Mouse (Mus musculus) adrenal gland, postnatal 25 days (tissue): ENCODE measurements at regions not wholly inside any gene's neighbourhood (a gene's known extent, or its start where the extent isn't known, plus 50 kb on each side); places are given as distances from the start of the nearest gene placed in this dataset.

ENCODE experiments used
- DNase-seq: peaks from one replicate; pipeline ENCODE4 v3.0.0; 2021; ENCODE audit warnings: mixed read lengths

DNA sequence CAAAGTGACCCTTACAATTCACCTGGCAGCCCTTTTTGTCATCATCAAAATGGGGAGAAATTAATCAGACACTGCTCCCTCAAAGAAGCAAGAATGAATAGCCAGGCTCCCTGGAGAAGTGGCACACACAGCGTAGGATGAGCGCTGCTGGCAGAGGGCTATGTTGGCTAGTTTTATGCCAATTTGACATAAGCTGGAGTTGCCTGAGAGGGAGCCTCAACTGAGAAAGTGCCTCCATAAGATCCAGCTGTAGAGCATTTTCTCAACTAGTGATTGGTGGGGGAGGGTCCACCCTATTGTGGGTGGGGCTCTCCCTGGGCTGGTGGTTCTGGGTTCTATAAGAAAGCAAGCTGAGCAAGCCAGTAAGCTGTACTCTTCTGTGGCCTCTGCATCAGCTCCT lies 179.3 kb upstream of the Egln3 start:
- no peak for DNase-seq

DNA sequence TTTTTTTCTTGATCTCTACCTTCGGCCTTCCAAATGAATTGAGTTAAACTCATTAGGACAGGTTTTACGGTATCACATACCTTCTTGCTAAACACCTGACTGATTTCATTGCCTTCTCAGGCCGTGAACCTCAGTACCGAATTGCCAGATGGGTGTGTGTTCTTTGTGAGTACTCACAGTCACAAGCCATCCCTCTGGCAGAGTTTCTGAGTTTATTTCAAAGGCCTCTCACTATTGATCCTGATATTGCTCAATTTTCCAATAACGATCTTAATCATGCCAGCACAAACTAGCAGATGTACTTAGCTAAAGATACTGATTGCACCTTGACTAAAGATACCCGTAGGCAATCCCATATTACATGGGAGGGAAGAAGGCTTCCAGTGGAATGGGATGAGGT lies 178.4 kb upstream of the Egln3 start:
- DNase-seq: no peak

DNA sequence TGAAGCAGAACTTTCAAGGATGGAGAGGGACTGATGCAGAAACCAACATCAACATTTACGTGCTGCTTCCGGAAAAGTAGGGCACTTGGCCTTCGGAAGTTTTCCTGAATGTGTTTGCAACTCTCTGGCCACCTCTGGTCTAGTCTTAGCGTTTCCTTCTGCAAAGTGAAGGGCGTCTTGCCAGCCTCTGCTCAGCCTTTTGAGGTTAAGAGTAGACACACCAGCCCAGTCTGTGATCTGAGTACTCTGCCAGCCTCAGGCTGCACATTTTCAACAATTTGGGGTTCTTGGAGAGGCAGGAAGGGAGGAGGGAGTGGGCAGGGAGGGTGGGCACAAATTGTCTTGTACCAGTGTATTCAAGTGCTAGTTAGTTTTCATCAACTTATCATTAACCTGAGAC lies 176.7 kb upstream of the Egln3 start:
- no peak for DNase-seq

GRCm38 (mm10) chr12:54378576-54378975 lies 174.9 kb upstream of the Egln3 start:
- DNase-seq: no peak

DNA sequence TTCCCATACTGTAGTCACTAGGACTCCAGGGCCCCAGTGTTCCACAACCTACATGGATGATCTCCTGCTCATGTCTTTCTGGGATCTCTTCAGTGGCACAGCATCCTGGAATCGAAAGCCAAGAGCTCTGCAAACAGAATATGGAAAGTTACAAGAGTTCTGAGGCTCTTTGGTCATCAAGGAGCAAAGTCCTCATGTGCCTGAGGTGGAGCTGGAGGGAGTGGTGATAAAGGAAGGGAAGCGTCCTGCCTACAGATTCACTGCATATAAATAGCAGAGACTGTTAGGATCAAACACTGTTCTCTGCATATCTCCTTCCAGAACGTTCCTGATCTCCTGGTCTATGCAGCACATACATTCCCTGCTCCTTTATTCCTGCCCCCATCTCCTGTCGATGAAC lies 170.4 kb upstream of the Egln3 start:
- DNase-seq: no peak

DNA sequence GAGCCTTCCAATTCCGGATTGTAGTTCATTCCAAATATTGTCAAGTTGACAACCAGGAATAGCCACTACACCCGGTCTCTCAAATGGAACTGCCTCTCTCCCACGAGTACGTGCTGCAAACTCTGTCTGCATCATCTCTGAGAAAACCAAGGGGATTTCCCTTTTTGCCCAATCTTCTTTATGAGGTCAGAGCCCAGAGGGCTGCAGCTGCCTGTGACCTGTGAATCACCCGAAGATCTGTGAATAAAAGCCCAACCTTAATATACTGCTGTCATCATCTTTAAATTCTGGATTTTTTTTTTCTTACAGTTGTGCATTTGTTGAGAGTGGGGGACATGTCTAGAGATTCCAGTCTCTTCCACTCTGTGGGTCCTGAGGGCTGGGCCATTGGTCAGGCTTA lies 165.6 kb upstream of the Egln3 start:
- no peak for DNase-seq

- no peak for DNase-seq
Observed at GRCm38 (mm10) chr12:54364381-54365095, 160.9 kb upstream of the Egln3 start.

DNA sequence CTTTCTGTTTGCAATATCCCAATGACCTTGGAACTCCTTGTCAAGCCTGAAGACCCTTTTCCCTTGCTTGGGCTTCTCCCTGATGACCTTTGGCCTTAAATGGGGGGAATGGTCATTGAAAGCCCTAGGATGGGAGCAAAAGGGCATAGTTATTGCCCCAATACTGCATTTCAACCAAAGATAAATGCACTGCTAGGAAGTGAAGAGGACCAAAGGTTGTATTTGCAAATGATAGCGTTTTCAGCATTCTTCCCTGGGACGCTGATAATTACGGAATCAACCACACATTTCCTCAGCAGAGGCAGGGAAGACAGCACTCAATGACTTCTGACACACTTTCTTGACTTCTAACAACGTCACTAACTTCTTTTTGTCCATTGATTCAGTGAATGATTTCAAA lies 158.1 kb upstream of the Egln3 start:
- DNase-seq: no peak

DNA sequence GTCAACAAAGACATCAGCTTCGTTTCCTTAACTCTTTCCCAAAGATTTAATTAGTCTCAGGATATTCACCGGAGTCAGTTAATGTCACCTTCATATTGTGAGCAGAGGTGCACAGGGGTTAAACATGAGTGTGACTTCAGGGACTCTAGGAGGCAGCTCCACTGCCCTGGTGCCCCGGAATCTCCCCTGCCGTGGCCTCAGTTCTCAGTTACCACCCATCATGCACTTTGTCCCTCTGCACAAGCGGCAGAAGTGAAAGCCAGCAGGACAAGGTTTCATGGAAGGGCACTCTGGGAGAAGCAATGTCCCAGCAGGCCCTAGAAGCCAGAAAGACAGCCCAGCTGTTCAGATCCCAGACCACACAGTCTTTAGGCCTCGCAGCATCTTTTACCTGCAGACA lies 150.5 kb upstream of the Egln3 start:
- no peak for DNase-seq

DNA sequence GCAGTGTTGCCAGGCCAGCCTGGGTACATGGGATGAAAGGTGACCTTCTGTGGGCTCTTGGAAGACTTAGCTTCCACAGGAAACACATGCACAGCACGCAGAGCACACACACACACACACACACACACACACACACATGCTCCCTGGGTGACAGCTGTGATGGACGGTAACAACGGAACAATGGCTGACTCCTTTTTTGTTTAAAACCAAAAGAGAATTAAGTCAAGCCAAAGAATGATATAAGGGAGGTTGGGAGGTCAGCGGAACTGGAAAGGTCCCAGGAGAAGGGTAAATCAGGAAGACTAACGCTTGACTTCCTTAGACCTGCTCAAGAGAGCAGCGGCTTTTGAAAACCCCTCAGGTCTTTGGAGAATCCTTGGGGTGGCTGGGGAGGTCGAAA lies 150.0 kb upstream of the Egln3 start:
- DNase-seq: no peak

DNA sequence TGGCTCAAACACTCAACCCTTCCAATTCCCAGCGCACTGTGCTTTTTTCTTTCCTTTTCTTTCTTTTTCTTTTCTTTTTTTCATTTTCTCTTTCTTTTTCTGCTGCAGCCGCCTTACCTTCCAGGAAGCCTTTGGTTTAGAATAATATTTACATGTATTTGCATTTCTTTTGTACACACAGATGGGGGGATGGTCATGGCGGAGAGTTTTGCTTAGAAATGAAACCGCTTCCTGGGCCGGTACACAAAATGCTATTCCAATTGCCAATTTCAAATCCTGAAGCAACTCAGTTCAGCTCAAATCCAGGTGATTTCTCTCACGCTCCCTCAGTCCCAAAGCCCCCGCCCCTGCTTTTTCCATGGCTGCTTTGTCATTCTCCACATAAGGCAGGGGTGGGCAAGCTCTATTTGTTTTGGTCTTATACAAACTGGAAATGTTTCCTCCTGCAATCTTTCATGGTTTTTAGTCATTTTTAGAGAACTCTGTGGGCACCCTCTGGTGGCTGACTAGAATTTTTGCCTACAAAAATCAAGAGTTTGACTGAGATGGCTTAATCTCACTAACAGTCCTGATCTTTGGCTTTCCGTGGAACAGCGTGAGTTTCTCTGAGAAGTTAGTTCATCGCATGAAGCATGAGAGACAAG lies 149.4 kb upstream of the Egln3 start:
- DNase-seq: no peak

DNA sequence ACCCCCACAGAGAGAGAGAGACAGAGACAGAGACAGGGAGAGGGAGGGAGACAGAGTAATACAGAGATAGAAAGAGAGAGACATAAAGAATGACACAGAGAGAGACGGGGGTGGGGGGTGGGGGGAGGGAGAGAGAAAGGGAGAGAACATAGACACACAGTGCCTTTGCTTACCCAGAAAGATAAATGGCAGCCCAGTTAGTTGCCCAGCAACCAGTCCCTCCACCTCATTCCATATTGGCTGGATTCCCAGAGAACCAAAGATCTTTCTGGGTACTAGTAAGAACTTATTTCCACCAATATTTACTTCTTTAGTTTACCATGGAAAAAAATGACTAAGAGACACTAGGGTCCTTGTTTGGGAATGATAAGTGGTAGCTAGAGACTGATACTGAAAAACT lies 146.6 kb upstream of the Egln3 start:
- DNase-seq: no peak

GRCm38 (mm10) chr12:54349403-54349802 lies 145.7 kb upstream of the Egln3 start:
- no peak for DNase-seq

DNA sequence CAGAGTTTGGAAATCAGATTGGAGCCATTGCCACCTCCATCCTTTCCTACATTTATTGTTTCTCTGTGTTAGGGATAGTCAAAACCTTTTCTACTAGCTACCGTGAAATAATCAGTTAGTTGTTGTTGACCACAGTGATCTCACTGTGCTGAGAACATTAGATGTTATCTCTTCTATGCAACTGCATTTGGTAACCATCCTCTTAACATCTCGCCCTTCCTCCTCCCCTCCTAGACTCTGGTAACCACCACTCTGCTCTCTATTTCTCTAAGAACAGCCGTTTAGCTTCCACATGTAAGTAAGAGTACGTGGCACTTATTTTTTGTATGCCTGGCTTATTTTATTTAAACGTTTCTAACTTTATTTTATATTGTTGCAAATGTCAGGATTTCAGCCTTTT lies 139.8 kb upstream of the Egln3 start:
- DNase-seq: no peak

GRCm38 (mm10) chr12:54335509-54335908 lies 131.8 kb upstream of the Egln3 start:
- no peak for DNase-seq

GRCm38 (mm10) chr12:54334491-54335132 lies 131.0 kb upstream of the Egln3 start:
- no peak for DNase-seq

DNA sequence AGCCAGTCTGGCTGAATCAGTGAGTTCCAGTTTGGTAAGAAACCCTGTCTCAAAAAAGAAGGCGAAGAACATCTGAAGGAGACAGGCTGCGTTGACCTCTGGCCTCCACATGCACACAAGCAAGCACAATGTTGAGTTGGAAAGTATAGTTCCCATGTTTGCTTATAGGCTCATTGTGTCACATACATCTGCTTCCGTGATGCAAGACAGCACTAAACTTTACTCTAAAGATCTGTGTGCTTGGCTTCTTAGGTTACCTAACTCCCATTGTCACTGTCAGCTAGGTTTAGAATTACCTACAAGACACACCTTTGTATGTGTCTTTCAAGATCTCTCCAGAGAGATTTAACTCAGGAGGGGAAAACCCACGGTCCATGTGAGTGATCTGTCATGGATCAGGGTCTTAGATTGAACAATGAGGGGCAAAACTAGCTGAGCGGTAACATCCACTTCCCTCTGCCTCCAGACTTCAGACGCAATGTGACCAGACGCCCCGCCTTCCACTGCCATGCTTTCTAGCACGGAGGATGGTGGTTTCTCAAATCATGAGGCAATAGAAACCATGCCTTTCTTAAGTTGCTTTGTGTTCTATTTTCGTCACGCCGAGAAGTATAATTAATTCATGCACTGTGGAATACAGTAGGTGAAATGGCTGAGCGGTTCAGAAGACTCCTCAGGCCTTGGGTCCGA lies 130.1 kb upstream of the Egln3 start:
- DNase-seq: no peak

- no peak for DNase-seq
Observed at GRCm38 (mm10) chr12:54327483-54327882, 123.8 kb upstream of the Egln3 start.

GRCm38 (mm10) chr12:54326571-54326970 lies 122.9 kb upstream of the Egln3 start:
- DNase-seq: no peak

GRCm38 (mm10) chr12:54320533-54320932 lies 116.9 kb upstream of the Egln3 start:
- no peak for DNase-seq

- DNase-seq: peak; percentile 9
Observed at GRCm38 (mm10) chr12:54316980-54317471, 113.4 kb upstream of the Egln3 start.

- DNase-seq: no peak
Observed at GRCm38 (mm10) chr12:54316066-54316567, 112.5 kb upstream of the Egln3 start.

- DNase-seq: no peak
Observed at GRCm38 (mm10) chr12:54314153-54314552, 110.5 kb upstream of the Egln3 start.
